Mouse (Mus musculus): ENCODE data around the gene Hmgn1. TPM values are rescaled to one million over a fixed set of nuclear protein-coding genes. Genes with fewer than 3 reads are reported as not detected.

Hmgn1 gene
- polyA plus RNA-seq (2014; fragmentation: Nextera tagmentation; extraction: Ambion mirVana), result 371 and 462 TPM in 2 replicates

DNA sequence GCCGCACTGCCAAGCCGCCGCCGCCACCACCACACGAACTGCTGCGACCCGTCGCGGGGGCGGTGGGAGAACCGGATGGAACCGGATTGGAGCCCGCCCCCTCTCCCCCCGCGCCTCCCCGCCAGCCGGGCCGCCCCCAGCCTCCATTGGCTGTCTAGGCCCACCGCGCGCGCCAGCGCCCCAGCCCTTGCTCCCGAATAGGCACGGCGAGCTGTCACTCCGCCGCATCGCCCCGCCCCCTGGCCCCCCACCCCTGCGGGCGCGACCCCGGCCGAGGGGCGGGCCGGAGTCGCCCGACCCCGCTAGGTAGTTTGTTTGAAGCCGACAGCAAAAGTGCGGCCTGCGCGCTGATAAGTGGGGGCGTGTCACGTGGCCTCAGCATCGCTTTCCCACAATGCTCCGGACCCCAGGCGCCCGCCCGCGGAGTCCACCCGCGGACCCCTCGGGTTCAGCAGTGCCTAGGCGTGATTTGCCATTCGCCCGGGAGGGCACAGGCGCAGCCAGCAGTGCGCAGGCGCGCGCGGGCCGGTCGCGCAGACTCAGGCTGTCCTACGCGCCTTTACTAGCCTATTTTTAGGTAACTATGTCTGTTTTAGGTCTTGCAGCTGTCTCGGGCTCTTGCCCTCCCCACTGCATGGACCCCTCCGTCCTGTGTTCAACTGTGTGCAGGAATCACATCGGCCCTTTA, at the start of gene Hmgn1:
Gene Hmgn1, minus strand, starts transcription at position 73 of the 688 bp plus-strand sequence.
- Histone ChIP-seq H3K4me1 (ENCODE audit: control insufficient read depth, insufficient read depth, low read length) (peaks cover 21% of the 10 kb centered on the region), H3K27me3 (ENCODE audit: control insufficient read depth, insufficient read depth, low read length) (no peaks in the 10 kb centered on the region), H3K4me3 (replicated peaks; ENCODE audit: low read depth, low read length) (peak within 1 kb of the TSS; percentile 97), H3K4me2 (ENCODE audit: low read length) (peak within 1 kb of the TSS; percentile 75), H3K27ac (replicated peaks; ENCODE audit: low read depth, low read length) (peak within 1 kb of the TSS; percentile 99), H3K36me3 (ENCODE audit: control insufficient read depth, insufficient read depth, low read length) (peaks cover 36% of the 10 kb centered on the region), H3K9ac (replicated peaks; ENCODE audit: low read length) (peak within 1 kb of the TSS; percentile 97), H3K9me3 (ENCODE audit: control insufficient read depth, low read length) (no peaks in the 10 kb centered on the region)
- WGBS, result under 1% methylated on average over 69 of the region's 72 CpGs
- ATAC-seq (ENCODE audit: low FRiP score, low TSS enrichment), result peak; percentile 98
- peak; percentile 98 for DNase-seq

DNA sequence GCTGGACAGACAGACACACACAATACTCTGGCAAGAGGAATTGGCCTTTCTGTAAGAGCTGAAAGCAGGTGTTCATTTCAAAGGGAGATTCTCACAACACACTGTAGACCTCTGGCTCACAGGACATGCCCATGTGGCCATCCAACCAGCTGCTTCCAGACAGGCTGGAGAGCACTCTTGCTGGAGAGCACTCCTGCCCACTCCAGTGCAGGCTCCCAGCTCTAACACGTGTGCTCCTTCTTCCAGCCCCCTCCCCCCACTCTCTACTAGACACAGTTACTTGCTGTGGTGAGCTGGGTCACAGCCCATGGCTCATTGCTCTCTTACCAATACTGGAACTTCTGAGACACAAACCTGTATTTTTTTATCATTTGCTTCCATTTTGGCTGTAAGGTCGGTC, 47.9 kb upstream of the Hmgn1 start:
- DNase-seq, result no peak
- Histone ChIP-seq H3K27ac (replicated peaks; ENCODE audit: low read depth, low read length) (no peak overlapping the region), H3K9ac (replicated peaks; ENCODE audit: low read length) (no peak overlapping the region), H3K36me3 (ENCODE audit: control insufficient read depth, insufficient read depth, low read length) (no peaks in the 10 kb centered on the region), H3K27me3 (ENCODE audit: control insufficient read depth, insufficient read depth, low read length) (no peaks in the 10 kb centered on the region), H3K9me3 (ENCODE audit: control insufficient read depth, low read length) (no peaks in the 10 kb centered on the region; the same call in 1 of the 2 replicates), H3K4me3 (replicated peaks; ENCODE audit: low read depth, low read length) (no peak overlapping the region), H3K4me1 (ENCODE audit: control insufficient read depth, insufficient read depth, low read length) (no peaks in the 10 kb centered on the region; the same call in 1 of the 2 replicates), H3K4me2 (ENCODE audit: low read length) (no peak overlapping the region)
- ATAC-seq (ENCODE audit: low FRiP score, low TSS enrichment), result no peak
- whole genome bisulfite sequencing, result 51% methylated on average over 2 of the region's 2 CpGs

DNA sequence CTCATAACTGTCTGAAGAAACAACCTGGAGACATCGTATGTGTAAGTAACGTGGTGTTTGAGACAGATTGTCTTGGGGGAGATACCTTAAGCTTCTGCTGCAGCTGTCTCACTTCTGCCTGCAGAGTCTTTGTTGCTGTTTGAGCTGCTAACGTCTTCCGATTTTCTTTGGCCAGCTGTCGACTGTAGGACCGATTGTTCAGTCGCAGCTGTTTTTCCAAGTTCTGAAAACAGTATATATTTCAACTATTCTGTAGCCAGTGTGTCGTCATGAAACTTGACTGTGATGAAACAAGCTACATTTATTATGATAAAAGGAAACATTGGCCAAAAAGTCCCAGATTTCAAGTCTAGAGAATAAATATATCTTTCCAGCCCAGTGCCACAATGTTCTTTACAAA, 46.1 kb upstream of the Hmgn1 start:
- Histone ChIP-seq H3K9me3 (ENCODE audit: control insufficient read depth, low read length) (no peaks in the 10 kb centered on the region), H3K27ac (replicated peaks; ENCODE audit: low read depth, low read length) (no peak overlapping the region), H3K36me3 (ENCODE audit: control insufficient read depth, insufficient read depth, low read length) (no peaks in the 10 kb centered on the region), H3K27me3 (ENCODE audit: control insufficient read depth, insufficient read depth, low read length) (no peaks in the 10 kb centered on the region), H3K9ac (replicated peaks; ENCODE audit: low read length) (no peak overlapping the region), H3K4me3 (replicated peaks; ENCODE audit: low read depth, low read length) (no peak overlapping the region), H3K4me2 (ENCODE audit: low read length) (no peak overlapping the region), H3K4me1 (ENCODE audit: control insufficient read depth, insufficient read depth, low read length) (no peaks in the 10 kb centered on the region; the same call in 1 of the 2 replicates)
- no peak for DNase-seq
- ATAC-seq (ENCODE audit: low FRiP score, low TSS enrichment), result no peak
- 78% methylated on average over 8 of the region's 8 CpGs for WGBS

DNA sequence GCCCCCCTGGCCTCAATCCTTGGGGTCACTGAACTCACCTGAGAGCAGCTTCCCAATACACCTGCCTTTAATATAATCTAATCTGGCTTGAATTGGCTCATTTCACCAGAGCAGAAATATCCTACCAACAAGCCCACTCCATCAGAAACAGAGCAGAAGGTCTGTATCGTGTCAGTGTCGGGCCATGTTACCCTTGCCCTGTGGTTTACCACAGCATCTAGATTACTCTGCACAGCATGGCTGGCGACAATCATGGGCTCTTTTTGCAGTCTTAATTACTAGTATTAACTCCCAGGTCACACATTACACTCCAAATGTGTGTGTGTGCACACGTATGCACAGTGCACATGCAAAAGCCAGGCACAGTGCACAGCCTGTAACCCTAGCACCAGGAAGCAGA, 41.3 kb upstream of the Hmgn1 start:
- 93% methylated on average over 4 of the region's 4 CpGs for WGBS
- Histone ChIP-seq H3K27ac (replicated peaks; ENCODE audit: low read depth, low read length) (no peak overlapping the region), H3K4me3 (replicated peaks; ENCODE audit: low read depth, low read length) (no peak overlapping the region), H3K9ac (replicated peaks; ENCODE audit: low read length) (no peak overlapping the region), H3K4me2 (ENCODE audit: low read length) (no peak overlapping the region), H3K36me3 (ENCODE audit: control insufficient read depth, insufficient read depth, low read length) (no peaks in the 10 kb centered on the region), H3K4me1 (ENCODE audit: control insufficient read depth, insufficient read depth, low read length) (no peaks in the 10 kb centered on the region), H3K27me3 (ENCODE audit: control insufficient read depth, insufficient read depth, low read length) (no peaks in the 10 kb centered on the region), H3K9me3 (ENCODE audit: control insufficient read depth, low read length) (no peaks in the 10 kb centered on the region)
- ATAC-seq (ENCODE audit: low FRiP score, low TSS enrichment) (no peak), DNase-seq (no peak)

DNA sequence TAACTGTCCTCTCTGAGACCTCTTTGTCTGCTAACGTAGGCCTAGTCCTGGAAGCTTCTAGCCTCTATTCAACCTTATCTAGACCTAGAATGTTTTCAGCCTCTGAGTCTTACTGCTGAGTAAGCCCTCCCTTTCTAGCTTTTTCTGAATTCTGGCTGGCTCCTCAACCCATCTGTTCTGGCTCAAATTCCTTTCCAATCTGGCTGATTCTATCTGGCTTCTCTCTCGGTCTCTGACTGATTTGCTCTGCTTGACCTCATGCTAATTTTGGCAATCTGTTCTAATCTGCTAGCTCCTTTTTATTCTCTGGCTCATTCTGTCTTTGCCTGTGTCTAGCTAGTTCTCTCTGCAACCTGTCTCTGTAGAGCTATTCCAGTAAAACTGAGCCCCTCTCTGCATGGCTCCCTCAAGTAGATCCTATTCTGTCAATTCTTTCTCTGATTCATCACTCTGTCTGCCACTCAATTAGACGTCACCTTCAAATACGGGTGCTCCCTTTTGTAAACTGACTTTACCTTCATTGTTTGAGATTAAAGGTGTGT, 38.3 kb upstream of the Hmgn1 start:
- ATAC-seq (ENCODE audit: low FRiP score, low TSS enrichment) (no peak), DNase-seq (no peak)
- H3K4me3 ChIP-seq (replicated peaks; ENCODE audit: low read depth, low read length), result no peak overlapping the region
- H3K36me3 ChIP-seq (ENCODE audit: control insufficient read depth, insufficient read depth, low read length), result no peaks in the 10 kb centered on the region
- H3K9me3 ChIP-seq (ENCODE audit: control insufficient read depth, low read length), result no peaks in the 10 kb centered on the region
- no peak overlapping the region for H3K4me2 ChIP-seq (ENCODE audit: low read length)
- no peaks in the 10 kb centered on the region for H3K27me3 ChIP-seq (ENCODE audit: control insufficient read depth, insufficient read depth, low read length)
- 81% methylated on average over 4 of the region's 4 CpGs for WGBS
- no peaks in the 10 kb centered on the region for H3K4me1 ChIP-seq (ENCODE audit: control insufficient read depth, insufficient read depth, low read length)
- no peak overlapping the region for H3K27ac ChIP-seq (replicated peaks; ENCODE audit: low read depth, low read length)
- no peak overlapping the region for H3K9ac ChIP-seq (replicated peaks; ENCODE audit: low read length)

DNA sequence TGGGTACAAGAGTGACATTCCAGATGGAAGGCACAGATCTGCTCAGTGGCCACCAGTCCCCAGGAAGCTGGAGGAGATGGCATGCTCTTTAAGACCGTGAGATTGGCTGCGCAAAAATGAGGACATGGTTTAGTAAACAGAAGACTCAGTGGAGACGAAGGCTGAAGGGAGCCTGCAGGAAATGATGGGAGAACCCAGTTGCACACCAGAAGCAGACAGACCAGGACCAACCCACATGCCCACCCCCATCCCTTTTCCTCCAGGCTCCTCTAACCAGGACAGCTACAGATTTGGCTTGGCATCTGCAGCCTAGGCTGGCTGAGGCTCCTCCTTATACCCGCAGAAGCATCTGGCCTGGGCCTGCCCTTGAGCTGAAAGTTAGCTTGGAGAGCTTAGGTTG, 33.8 kb upstream of the Hmgn1 start:
- ATAC-seq (ENCODE audit: low FRiP score, low TSS enrichment), result no peak

DNA sequence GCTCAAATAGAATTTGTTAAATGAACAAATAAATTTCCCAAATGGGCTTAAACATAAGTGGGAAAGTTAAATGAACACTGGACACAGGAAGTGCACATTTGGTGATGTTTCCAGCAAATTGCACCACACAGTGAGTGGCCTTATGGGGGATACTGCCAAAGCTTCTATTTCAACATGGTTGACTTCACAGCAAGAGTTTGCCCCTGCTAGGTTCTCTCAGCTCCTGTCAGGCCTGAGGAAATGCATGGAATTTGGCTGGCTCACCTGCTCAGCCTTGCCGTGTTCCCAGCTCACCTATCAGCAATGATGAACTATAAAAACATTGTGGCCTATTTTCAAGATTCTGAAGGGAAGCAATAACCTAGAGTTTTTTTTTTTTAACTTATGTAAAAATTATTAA, 33.4 kb upstream of the Hmgn1 start:
- Histone ChIP-seq H3K4me1 (ENCODE audit: control insufficient read depth, insufficient read depth, low read length) (peaks cover 8% of the 10 kb centered on the region; the same call in 1 of the 2 replicates), H3K9ac (replicated peaks; ENCODE audit: low read length) (no peak overlapping the region), H3K36me3 (ENCODE audit: control insufficient read depth, insufficient read depth, low read length) (peaks cover 7% of the 10 kb centered on the region; the same call in 1 of the 2 replicates), H3K27me3 (ENCODE audit: control insufficient read depth, insufficient read depth, low read length) (no peaks in the 10 kb centered on the region), H3K9me3 (ENCODE audit: control insufficient read depth, low read length) (no peaks in the 10 kb centered on the region), H3K4me3 (replicated peaks; ENCODE audit: low read depth, low read length) (no peak overlapping the region), H3K4me2 (ENCODE audit: low read length) (no peak overlapping the region), H3K27ac (replicated peaks; ENCODE audit: low read depth, low read length) (no peak overlapping the region)
- DNase-seq (no peak), ATAC-seq (ENCODE audit: low FRiP score, low TSS enrichment) (no peak)
- 95% methylated on average over 1 of the region's 1 CpGs for WGBS

More for the DNA sequence above, 33.8 kb upstream of the Hmgn1 start:
- H3K27ac ChIP-seq (replicated peaks; ENCODE audit: low read depth, low read length), result no peak overlapping the region
- no peak overlapping the region for H3K4me3 ChIP-seq (replicated peaks; ENCODE audit: low read depth, low read length)
- H3K36me3 ChIP-seq (ENCODE audit: control insufficient read depth, insufficient read depth, low read length), result 0 out of 2 replicates have a peak, but pooled peaks cover 3% of the 10 kb centered on the region
- no peak for DNase-seq
- H3K4me1 ChIP-seq (ENCODE audit: control insufficient read depth, insufficient read depth, low read length), result peaks cover 8% of the 10 kb centered on the region; the same call in 1 of the 2 replicates
- no peak overlapping the region for H3K4me2 ChIP-seq (ENCODE audit: low read length)
- no peaks in the 10 kb centered on the region for H3K27me3 ChIP-seq (ENCODE audit: control insufficient read depth, insufficient read depth, low read length)
- H3K9ac ChIP-seq (replicated peaks; ENCODE audit: low read length), result no peak overlapping the region
- WGBS, result 91% methylated on average over 4 of the region's 4 CpGs
- H3K9me3 ChIP-seq (ENCODE audit: control insufficient read depth, low read length), result no peaks in the 10 kb centered on the region

DNA sequence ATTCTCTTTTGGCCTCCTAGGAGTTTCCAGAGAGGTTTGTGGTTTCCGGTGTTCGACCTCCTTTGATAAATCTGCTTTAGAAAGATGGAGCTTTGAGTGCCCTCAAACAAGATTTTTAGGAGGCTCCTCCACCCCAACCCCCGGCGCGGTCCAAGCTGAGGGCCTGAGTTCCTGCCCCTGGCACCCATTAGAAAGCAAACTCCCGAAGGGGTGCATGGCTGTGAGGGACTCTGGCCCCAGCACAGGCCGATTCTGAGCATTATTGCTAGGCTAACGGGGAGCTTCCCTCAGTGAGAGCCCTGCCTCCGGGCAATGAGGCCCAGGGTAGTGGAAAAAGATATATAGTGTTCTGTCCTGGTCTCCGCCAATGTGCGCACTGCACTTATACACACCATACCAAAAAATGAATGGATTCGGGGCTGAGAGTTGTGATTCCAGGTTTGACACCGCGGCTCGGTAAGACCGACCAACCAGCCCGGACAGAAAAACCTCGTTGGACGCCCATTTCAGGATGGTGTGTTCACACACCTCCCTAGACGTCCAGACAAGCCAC, 32.3 kb upstream of the Hmgn1 start:
- Histone ChIP-seq H3K4me1 (ENCODE audit: control insufficient read depth, insufficient read depth, low read length) (peaks cover 8% of the 10 kb centered on the region; the same call in 1 of the 2 replicates), H3K9me3 (ENCODE audit: control insufficient read depth, low read length) (no peaks in the 10 kb centered on the region), H3K27ac (replicated peaks; ENCODE audit: low read depth, low read length) (peak overlapping the region; percentile 83), H3K4me2 (ENCODE audit: low read length) (peak overlapping the region; percentile 98), H3K9ac (replicated peaks; ENCODE audit: low read length) (peak overlapping the region; percentile 89), H3K27me3 (ENCODE audit: control insufficient read depth, insufficient read depth, low read length) (no peaks in the 10 kb centered on the region), H3K4me3 (replicated peaks; ENCODE audit: low read depth, low read length) (peak overlapping the region; percentile 46), H3K36me3 (ENCODE audit: control insufficient read depth, insufficient read depth, low read length) (peaks cover 15% of the 10 kb centered on the region)
- peak; percentile 8 for DNase-seq
- 82% methylated on average over 20 of the region's 20 CpGs for WGBS
- ATAC-seq (ENCODE audit: low FRiP score, low TSS enrichment), result 0 out of 2 replicates have a peak, but pooled peaks have one; percentile 39

All from midbrain, embryonic 14.5 days (tissue).